Mouse (Mus musculus): ENCODE measurements around the gene Tbc1d25.

DNA sequence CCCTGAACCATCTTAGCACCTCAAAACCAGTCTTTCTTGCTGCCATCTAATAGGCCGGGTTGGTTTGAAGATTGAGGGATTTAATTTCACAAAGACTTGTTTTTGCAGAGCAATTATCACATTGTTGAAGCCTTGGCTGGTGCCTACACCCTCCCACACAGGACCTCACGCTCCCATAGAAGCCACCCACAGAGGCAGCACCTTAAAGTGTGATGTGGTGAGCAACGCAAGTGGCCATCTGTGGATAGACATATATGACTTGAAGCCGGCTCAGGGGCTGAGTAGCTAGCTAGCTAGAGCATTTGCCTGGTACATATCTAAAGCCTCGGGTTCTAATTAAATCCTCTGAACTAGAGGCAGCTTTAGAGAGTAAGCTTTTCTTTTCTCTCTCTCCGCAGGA, 41.4 kb upstream of the Tbc1d25 start:
- TF ChIP-seq CTCF (IDR thresholded peaks at IDR 0.05; ENCODE audit: control insufficient read depth, insufficient read depth, insufficient read length), result no peak
- TF ChIP-seq FOSL1 (IDR thresholded peaks at IDR 0.05; ENCODE audit: insufficient read depth, low read length, poor library complexity, severe bottlenecking), result no peak
- no peak for TF ChIP-seq MYOD1 (IDR thresholded peaks at IDR 0.05; ENCODE audit: control insufficient read depth, insufficient read length, low read depth)
- no peak for TF ChIP-seq MAX (IDR thresholded peaks at IDR 0.05)
- no peak for TF ChIP-seq CEBPB (IDR thresholded peaks at IDR 0.05; ENCODE audit: low read depth)
- no peak for TF ChIP-seq USF1 (IDR thresholded peaks at IDR 0.05; ENCODE audit: low read depth)
- TF ChIP-seq MYOG (IDR thresholded peaks at IDR 0.05; ENCODE audit: control insufficient read depth, extremely low read depth, insufficient read length), result no peak

Measured in C2C12 (cell line).